Mouse (Mus musculus): ENCODE measurements at regions not wholly inside any gene's neighbourhood (a gene's known extent, or its start where the extent isn't known, plus 50 kb on each side); places are given as distances from the start of the nearest gene placed in this dataset.

DNA sequence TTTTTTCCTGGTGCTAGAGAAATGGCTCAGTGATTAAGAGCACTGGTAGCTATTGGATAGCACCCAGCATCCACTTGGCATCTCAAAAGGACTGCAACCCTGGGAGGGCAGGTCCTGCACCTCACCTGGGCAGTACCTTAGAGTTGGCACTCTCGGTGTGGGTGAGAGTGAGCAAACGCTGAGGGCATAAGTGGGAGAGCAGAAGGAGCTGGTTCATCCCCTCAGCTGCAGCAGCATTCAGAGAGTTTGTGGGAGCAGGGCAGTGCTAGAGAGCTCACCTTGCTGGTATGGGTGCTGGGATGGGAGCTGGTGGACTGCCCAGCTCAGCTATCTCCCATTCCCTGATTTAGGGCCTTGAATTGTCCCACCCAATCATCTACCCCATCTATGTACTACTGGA, 227.1 kb upstream of the Zic4 start:
- ATAC-seq (ENCODE audit: low FRiP score) (no peak), DNase-seq (ENCODE audit: low spot score) (no peak)
- Histone ChIP-seq H3K27me3 (ENCODE audit: control insufficient read depth, insufficient read depth, low read length) (no peaks in the 10 kb centered on the region), H3K9ac (no peak overlapping the region), H3K36me3 (replicated peaks; ENCODE audit: control insufficient read depth, insufficient read depth) (no peaks in the 10 kb centered on the region), H3K9me3 (ENCODE audit: control insufficient read depth, low read length) (no peaks in the 10 kb centered on the region), H3K27ac (no peak overlapping the region), H3K4me1 (replicated peaks; ENCODE audit: control insufficient read depth, insufficient read depth, low read length) (no peaks in the 10 kb centered on the region), H3K4me3 (replicated peaks; ENCODE audit: low read length) (no peak overlapping the region), H3K4me2 (replicated peaks) (no peak overlapping the region)
- 63% methylated on average over 2 of the region's 2 CpGs for WGBS

DNA sequence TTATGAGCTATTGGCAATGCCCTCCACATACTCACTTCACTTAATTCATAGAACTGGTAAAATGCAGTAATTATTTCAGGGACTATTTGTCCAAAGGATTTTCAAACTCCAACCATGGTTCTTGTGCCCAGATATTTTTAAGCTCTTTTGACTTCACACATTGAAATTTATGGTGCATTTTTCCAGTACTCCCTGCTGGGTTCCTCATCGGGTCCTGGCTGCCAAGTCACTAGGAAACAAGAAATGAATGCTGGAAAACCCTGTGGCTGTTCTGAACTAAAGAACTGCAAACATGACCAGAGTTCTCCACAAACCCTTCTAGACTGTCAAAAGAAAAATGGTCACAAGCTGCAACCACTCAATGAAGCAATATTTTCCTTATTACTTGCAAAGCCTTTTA, 221.6 kb upstream of the Zic4 start:
- H3K9ac ChIP-seq, result no peak overlapping the region
- H3K9me3 ChIP-seq (ENCODE audit: control insufficient read depth, low read length), result no peaks in the 10 kb centered on the region
- H3K27ac ChIP-seq, result no peak overlapping the region
- H3K4me3 ChIP-seq (replicated peaks; ENCODE audit: low read length), result no peak overlapping the region
- H3K36me3 ChIP-seq (replicated peaks; ENCODE audit: control insufficient read depth, insufficient read depth), result no peaks in the 10 kb centered on the region
- DNase-seq (ENCODE audit: low spot score) (no peak), ATAC-seq (ENCODE audit: low FRiP score) (no peak)
- WGBS, result 32% methylated on average over 1 of the region's 1 CpGs
- H3K4me1 ChIP-seq (replicated peaks; ENCODE audit: control insufficient read depth, insufficient read depth, low read length), result no peaks in the 10 kb centered on the region
- H3K27me3 ChIP-seq (ENCODE audit: control insufficient read depth, insufficient read depth, low read length), result no peaks in the 10 kb centered on the region
- no peak overlapping the region for H3K4me2 ChIP-seq (replicated peaks)

DNA sequence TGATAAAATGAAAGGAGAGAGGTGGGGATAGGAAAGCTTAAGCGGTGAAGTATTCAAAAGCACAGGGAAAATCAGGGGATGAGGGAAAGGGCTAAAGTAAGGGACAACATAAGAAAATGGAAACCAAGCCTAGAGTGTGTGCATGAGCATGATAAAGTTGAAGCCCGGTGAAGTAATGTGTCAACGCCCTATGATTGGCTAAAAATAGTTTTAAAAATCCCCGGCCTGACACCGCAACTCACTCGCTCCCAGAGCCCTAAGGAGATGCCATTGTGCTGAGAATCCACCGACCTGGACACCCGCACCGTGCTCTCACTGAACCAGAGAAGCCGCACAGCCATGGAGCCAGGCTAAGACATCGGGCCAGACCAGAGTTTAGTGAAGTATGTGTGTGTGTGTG, 210.3 kb upstream of the Zic4 start:
- no peaks in the 10 kb centered on the region for H3K9me3 ChIP-seq (ENCODE audit: control insufficient read depth, low read length)
- no peaks in the 10 kb centered on the region for H3K27me3 ChIP-seq (ENCODE audit: control insufficient read depth, insufficient read depth, low read length)
- H3K4me3 ChIP-seq (replicated peaks; ENCODE audit: low read length), result no peak overlapping the region
- DNase-seq (ENCODE audit: low spot score), result no peak
- no peak overlapping the region for H3K9ac ChIP-seq
- no peak for ATAC-seq (ENCODE audit: low FRiP score)
- H3K27ac ChIP-seq, result no peak overlapping the region
- H3K4me2 ChIP-seq (replicated peaks), result no peak overlapping the region
- H3K4me1 ChIP-seq (replicated peaks; ENCODE audit: control insufficient read depth, insufficient read depth, low read length), result no peaks in the 10 kb centered on the region
- 93% methylated on average over 11 of the region's 11 CpGs for WGBS
- no peaks in the 10 kb centered on the region for H3K36me3 ChIP-seq (replicated peaks; ENCODE audit: control insufficient read depth, insufficient read depth)

DNA sequence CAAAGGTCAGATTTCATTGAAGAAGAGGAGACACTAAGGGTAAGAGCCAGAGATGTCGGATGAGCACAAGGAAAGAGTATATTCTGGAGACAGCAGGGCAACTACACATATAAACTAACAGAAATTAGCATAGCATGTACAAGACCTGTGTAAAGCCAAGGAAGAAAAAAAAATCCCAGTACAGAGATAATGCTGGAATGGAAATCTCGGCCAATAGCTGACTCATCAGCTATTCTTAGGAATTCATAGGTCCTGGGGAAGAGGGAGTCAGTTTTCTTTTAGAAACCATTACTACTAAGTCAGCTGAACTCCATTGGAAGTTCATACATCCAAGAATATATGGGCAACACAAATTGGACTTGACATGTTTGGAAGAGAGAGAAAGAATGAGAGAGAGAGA, 202.9 kb upstream of the Zic4 start:
- Histone ChIP-seq H3K4me3 (replicated peaks; ENCODE audit: low read length) (no peak overlapping the region), H3K9ac (no peak overlapping the region), H3K27me3 (ENCODE audit: control insufficient read depth, insufficient read depth, low read length) (no peaks in the 10 kb centered on the region), H3K36me3 (replicated peaks; ENCODE audit: control insufficient read depth, insufficient read depth) (no peaks in the 10 kb centered on the region), H3K4me1 (replicated peaks; ENCODE audit: control insufficient read depth, insufficient read depth, low read length) (no peaks in the 10 kb centered on the region), H3K9me3 (ENCODE audit: control insufficient read depth, low read length) (no peaks in the 10 kb centered on the region), H3K27ac (no peak overlapping the region), H3K4me2 (replicated peaks) (no peak overlapping the region)
- ATAC-seq (ENCODE audit: low FRiP score) (no peak), DNase-seq (ENCODE audit: low spot score) (no peak)
- WGBS, result 86% methylated on average over 2 of the region's 2 CpGs

- Histone ChIP-seq H3K27me3 (ENCODE audit: control insufficient read depth, insufficient read depth, low read length) (no peaks in the 10 kb centered on the region), H3K4me3 (replicated peaks; ENCODE audit: low read length) (no peak overlapping the region), H3K4me2 (replicated peaks) (no peak overlapping the region), H3K9me3 (ENCODE audit: control insufficient read depth, low read length) (no peaks in the 10 kb centered on the region), H3K4me1 (replicated peaks; ENCODE audit: control insufficient read depth, insufficient read depth, low read length) (no peaks in the 10 kb centered on the region), H3K9ac (no peak overlapping the region), H3K36me3 (replicated peaks; ENCODE audit: control insufficient read depth, insufficient read depth) (no peaks in the 10 kb centered on the region), H3K27ac (no peak overlapping the region)
- DNase-seq (ENCODE audit: low spot score) (peak; percentile 27), ATAC-seq (ENCODE audit: low FRiP score) (no peak)
These were observed 194.3 kb upstream of the Zic4 start for GRCm38 (mm10) chr9:91167871-91168270.

DNA sequence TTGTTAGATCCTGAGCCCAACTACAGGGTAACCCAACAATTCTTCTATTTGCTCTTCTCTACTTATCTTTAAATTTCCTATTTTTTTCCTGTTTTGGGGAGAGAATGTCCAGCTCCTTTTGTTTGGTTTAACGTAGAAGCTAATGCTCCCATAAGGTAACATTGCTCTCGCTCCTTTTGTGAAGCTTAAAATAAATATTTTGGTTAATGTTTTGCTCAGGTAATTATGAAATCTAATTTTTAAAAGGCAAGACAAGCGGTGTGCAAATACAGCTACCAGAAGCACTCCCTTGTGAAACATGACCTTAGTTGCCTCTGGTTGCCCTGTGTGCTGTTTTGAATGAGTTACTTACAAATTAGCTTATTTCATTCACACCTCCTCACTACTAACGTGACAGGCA, 169.0 kb upstream of the Zic4 start:
- Histone ChIP-seq H3K9ac (no peak overlapping the region), H3K9me3 (ENCODE audit: control insufficient read depth, low read length) (no peaks in the 10 kb centered on the region), H3K4me1 (replicated peaks; ENCODE audit: control insufficient read depth, insufficient read depth, low read length) (no peaks in the 10 kb centered on the region), H3K27ac (no peak overlapping the region), H3K4me3 (replicated peaks; ENCODE audit: low read length) (no peak overlapping the region), H3K36me3 (replicated peaks; ENCODE audit: control insufficient read depth, insufficient read depth) (no peaks in the 10 kb centered on the region), H3K27me3 (ENCODE audit: control insufficient read depth, insufficient read depth, low read length) (no peaks in the 10 kb centered on the region), H3K4me2 (replicated peaks) (no peak overlapping the region)
- DNase-seq (ENCODE audit: low spot score) (no peak), ATAC-seq (ENCODE audit: low FRiP score) (no peak)
- 86% methylated on average over 4 of the region's 4 CpGs for WGBS

DNA sequence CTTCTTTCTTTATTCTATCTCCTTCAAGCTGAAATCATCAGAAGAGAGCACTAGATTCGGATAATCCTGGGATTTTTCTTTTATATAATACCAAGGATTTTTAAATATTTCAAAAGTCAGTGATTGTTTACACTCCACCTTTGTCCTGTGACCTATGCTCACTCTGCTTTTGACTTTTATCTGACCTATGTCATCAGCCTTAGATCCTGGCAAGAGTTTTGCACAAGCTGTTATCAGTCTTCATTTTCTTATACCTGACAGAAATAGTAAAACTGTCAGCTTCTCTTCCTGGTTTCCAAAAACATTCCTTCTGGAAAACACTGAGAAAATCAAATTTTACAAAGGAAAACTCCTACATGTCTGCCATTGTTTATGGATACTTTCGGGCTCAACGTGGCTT, 168.3 kb upstream of the Zic4 start:
- no peak overlapping the region for H3K4me3 ChIP-seq (replicated peaks; ENCODE audit: low read length)
- DNase-seq (ENCODE audit: low spot score) (no peak), ATAC-seq (ENCODE audit: low FRiP score) (no peak)
- H3K4me1 ChIP-seq (replicated peaks; ENCODE audit: control insufficient read depth, insufficient read depth, low read length), result no peaks in the 10 kb centered on the region
- no peak overlapping the region for H3K4me2 ChIP-seq (replicated peaks)
- H3K27me3 ChIP-seq (ENCODE audit: control insufficient read depth, insufficient read depth, low read length), result no peaks in the 10 kb centered on the region
- no peaks in the 10 kb centered on the region for H3K36me3 ChIP-seq (replicated peaks; ENCODE audit: control insufficient read depth, insufficient read depth)
- H3K9ac ChIP-seq, result no peak overlapping the region
- 88% methylated on average over 3 of the region's 3 CpGs for WGBS
- H3K9me3 ChIP-seq (ENCODE audit: control insufficient read depth, low read length), result no peaks in the 10 kb centered on the region
- no peak overlapping the region for H3K27ac ChIP-seq

DNA sequence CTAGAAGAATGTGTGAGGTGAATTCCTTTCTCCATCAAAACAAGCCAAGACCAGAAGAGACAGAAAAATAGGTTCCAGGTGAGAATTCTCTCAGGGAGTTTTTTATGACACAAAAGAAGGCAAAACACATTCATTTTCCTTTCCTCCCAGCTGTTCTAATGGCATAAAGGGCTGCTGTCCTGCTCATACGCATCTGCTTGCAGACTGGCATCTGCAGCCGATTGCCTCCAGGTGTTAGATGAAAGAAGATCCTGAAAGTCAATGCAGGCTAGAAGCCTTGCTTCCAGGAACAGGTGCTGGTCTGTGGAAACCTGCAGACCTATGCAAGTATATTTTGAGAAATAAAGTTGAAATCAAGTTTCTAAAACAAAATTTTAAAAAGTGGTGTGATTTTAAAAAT, 154.9 kb upstream of the Zic4 start:
- DNase-seq (ENCODE audit: low spot score), result no peak
- H3K36me3 ChIP-seq (replicated peaks; ENCODE audit: control insufficient read depth, insufficient read depth), result no peaks in the 10 kb centered on the region
- no peak overlapping the region for H3K4me2 ChIP-seq (replicated peaks)
- H3K27me3 ChIP-seq (ENCODE audit: control insufficient read depth, insufficient read depth, low read length), result no peaks in the 10 kb centered on the region
- H3K9ac ChIP-seq, result no peak overlapping the region
- 65% methylated on average over 2 of the region's 2 CpGs for WGBS
- H3K4me1 ChIP-seq (replicated peaks; ENCODE audit: control insufficient read depth, insufficient read depth, low read length), result no peaks in the 10 kb centered on the region
- H3K4me3 ChIP-seq (replicated peaks; ENCODE audit: low read length), result no peak overlapping the region
- H3K27ac ChIP-seq, result no peak overlapping the region
- no peak for ATAC-seq (ENCODE audit: low FRiP score)
- H3K9me3 ChIP-seq (ENCODE audit: control insufficient read depth, low read length), result no peaks in the 10 kb centered on the region

DNA sequence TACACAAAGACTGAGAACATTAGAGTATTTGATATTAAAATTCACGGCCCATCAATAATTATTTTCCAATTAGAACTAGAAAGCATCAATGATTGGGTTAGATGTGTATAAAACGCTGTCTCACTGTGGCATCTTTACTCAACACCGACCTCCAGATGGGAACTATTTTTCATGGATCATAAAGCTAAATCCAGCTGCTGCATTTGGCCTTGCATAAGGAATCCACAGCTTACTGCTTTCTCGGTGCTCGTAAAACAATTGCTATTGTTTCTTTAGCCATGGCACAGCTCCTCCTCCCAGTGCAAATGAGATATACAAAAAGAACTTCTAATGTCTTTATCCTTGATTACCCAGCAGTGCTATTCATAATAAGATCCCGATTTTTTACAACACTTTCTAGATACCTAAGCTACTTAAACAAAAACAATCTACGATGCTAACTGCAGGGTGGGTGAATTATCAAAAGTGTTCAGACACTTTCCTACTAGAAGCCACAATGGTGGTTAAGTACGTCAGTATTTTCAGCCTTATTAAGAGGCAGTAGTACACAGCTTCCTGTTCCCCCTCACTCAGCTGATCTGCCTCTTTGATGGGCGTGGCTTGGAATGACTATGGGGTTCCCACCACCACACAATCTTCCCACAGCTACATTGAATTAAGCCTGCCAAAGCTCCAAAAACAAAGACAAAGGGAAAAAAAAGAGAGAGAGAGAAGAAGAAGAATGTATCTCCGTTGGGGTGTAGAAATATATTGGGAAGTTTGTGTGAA, 134.4 kb upstream of the Zic4 start:
- H3K36me3 ChIP-seq (replicated peaks; ENCODE audit: control insufficient read depth, insufficient read depth), result no peaks in the 10 kb centered on the region
- peaks cover 11% of the 10 kb centered on the region; the same call in 1 of the 2 replicates for H3K4me1 ChIP-seq (replicated peaks; ENCODE audit: control insufficient read depth, insufficient read depth, low read length)
- no peaks in the 10 kb centered on the region for H3K9me3 ChIP-seq (ENCODE audit: control insufficient read depth, low read length)
- H3K9ac ChIP-seq, result peak overlapping the region; percentile 16; the same call in 1 of the 2 replicates
- 28% methylated on average over 10 of the region's 10 CpGs for WGBS
- no peak overlapping the region for H3K4me3 ChIP-seq (replicated peaks; ENCODE audit: low read length)
- peak; percentile 47 for DNase-seq (ENCODE audit: low spot score)
- peak overlapping the region; percentile 33 for H3K4me2 ChIP-seq (replicated peaks)
- no peaks in the 10 kb centered on the region for H3K27me3 ChIP-seq (ENCODE audit: control insufficient read depth, insufficient read depth, low read length)
- peak overlapping the region; percentile 52 for H3K27ac ChIP-seq
- ATAC-seq (ENCODE audit: low FRiP score), result peak; percentile 90

DNA sequence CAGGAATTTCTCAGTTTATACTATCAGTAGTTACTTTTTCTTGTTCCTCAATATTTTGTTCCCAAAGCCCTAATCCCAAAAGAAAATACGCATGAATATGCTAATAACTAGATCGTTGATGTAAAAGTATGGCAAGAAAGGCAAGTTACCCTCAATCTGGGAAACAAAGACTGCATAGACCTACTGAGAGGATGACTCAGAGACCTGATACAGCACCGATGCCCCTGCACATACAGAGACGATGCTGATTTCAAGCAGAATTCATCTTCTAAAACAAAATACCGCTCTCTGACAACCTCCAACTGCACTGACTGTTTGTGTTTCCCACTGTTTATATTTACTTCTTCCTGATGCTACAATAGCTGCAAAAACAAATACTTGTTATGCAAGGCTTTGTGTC, 133.7 kb upstream of the Zic4 start:
- DNase-seq (ENCODE audit: low spot score) (no peak), ATAC-seq (ENCODE audit: low FRiP score) (peak; percentile 62; the same call in 1 of the 2 replicates)
- Histone ChIP-seq H3K27me3 (ENCODE audit: control insufficient read depth, insufficient read depth, low read length) (no peaks in the 10 kb centered on the region), H3K27ac (peak overlapping the region; percentile 52), H3K4me1 (replicated peaks; ENCODE audit: control insufficient read depth, insufficient read depth, low read length) (peaks cover 11% of the 10 kb centered on the region; the same call in 1 of the 2 replicates), H3K4me2 (replicated peaks) (peak overlapping the region; percentile 33), H3K36me3 (replicated peaks; ENCODE audit: control insufficient read depth, insufficient read depth) (no peaks in the 10 kb centered on the region), H3K9me3 (ENCODE audit: control insufficient read depth, low read length) (no peaks in the 10 kb centered on the region), H3K9ac (0 out of 2 replicates have a peak overlapping the region, but pooled peaks have one; percentile 36), H3K4me3 (replicated peaks; ENCODE audit: low read length) (no peak overlapping the region)
- 50% methylated on average over 5 of the region's 5 CpGs for WGBS
